Mouse (Mus musculus): Measurements from ENCODE around the gene Osbpl11.

GRCm38 (mm10) chr16:33173151-33173550, 11.7 kb upstream of the Osbpl11 start:
- TF ChIP-seq CTCF (IDR thresholded peaks at IDR 0.05; ENCODE audit: extremely low read depth, insufficient read depth, insufficient read length, insufficient replicate concordance) (no peak), POLR2A (IDR thresholded peaks at IDR 0.05; ENCODE audit: low read depth, low read length) (no peak)

Measured in spleen, adult 2 months (tissue).